Mouse (Mus musculus): ENCODE measurements around the gene Rbm17. TPM values are rescaled to one million over a fixed set of nuclear protein-coding genes. Genes with fewer than 3 reads are reported as not detected.

Rbm17 gene
- polyA plus RNA-seq, 1 experiment from 2014 or later, result 76.9 TPM

GRCm38 (mm10) chr2:11557244-11557643 is 46.7 kb downstream of the Rbm17 start:
- Histone ChIP-seq H3K4me1 (replicated peaks) (peaks cover 18% of the 10 kb centered on the region), H3K36me3 (no peaks in the 10 kb centered on the region), H3K9me3 (replicated peaks) (no peaks in the 10 kb centered on the region), H3K4me3 (replicated peaks) (no peak overlapping the region), H3K9ac (no peak overlapping the region), H3K27me3 (peaks cover 28% of the 10 kb centered on the region), H3K27ac (no peak overlapping the region), H3K4me2 (no peak overlapping the region)
- 52% methylated on average over 3 of the region's 3 CpGs for WGBS (ENCODE audit: insufficient replicate concordance)
- ATAC-seq (ENCODE audit: low read depth), result no peak
- no peak for DNase-seq

GRCm38 (mm10) chr2:11555316-11555715 is 48.6 kb downstream of the Rbm17 start:
- WGBS (ENCODE audit: insufficient replicate concordance), result 66% methylated on average over 6 of the region's 6 CpGs
- no peak overlapping the region for H3K27ac ChIP-seq
- H3K4me2 ChIP-seq, result no peak overlapping the region
- H3K9me3 ChIP-seq (replicated peaks), result no peaks in the 10 kb centered on the region
- H3K9ac ChIP-seq, result no peak overlapping the region
- H3K27me3 ChIP-seq, result peaks cover 30% of the 10 kb centered on the region
- H3K36me3 ChIP-seq, result no peaks in the 10 kb centered on the region
- H3K4me3 ChIP-seq (replicated peaks), result no peak overlapping the region
- peaks cover 20% of the 10 kb centered on the region for H3K4me1 ChIP-seq (replicated peaks)
- no peak for DNase-seq
- no peak for ATAC-seq (ENCODE audit: low read depth)

GRCm38 (mm10) chr2:11553471-11554400 is 50.2 kb downstream of the Rbm17 start, which contains the start of gene Pfkfb3:
Pfkfb3 (minus strand) TSS chr2:11554077.
- Histone ChIP-seq H3K4me2 (peak within 1 kb of the TSS; percentile 78), H3K9me3 (replicated peaks) (no peaks in the 10 kb centered on the region), H3K27ac (peak within 1 kb of the TSS; percentile 43), H3K9ac (peak within 1 kb of the TSS; percentile 67), H3K4me1 (replicated peaks) (peaks cover 20% of the 10 kb centered on the region), H3K36me3 (no peaks in the 10 kb centered on the region), H3K4me3 (replicated peaks) (peak within 1 kb of the TSS; percentile 61), H3K27me3 (peaks cover 30% of the 10 kb centered on the region)
- peak; percentile 16 for DNase-seq
- peak; percentile 74 for ATAC-seq (ENCODE audit: low read depth)
- WGBS (ENCODE audit: insufficient replicate concordance), result 1% methylated on average over 67 of the region's 67 CpGs

- Histone ChIP-seq H3K4me3 (replicated peaks) (peak overlapping the region; percentile 61), H3K27ac (peak overlapping the region; percentile 34), H3K36me3 (no peaks in the 10 kb centered on the region), H3K4me2 (peak overlapping the region; percentile 78), H3K27me3 (peaks cover 30% of the 10 kb centered on the region), H3K4me1 (replicated peaks) (peaks cover 21% of the 10 kb centered on the region), H3K9ac (peak overlapping the region; percentile 67), H3K9me3 (replicated peaks) (no peaks in the 10 kb centered on the region)
- no peak for DNase-seq
- peak; percentile 46; the same call in 1 of the 2 replicates for ATAC-seq (ENCODE audit: low read depth)
- WGBS (ENCODE audit: insufficient replicate concordance), result 2% methylated on average over 15 of the region's 15 CpGs
Measured at GRCm38 (mm10) chr2:11552966-11553451, 50.9 kb downstream of the Rbm17 start.

- Histone ChIP-seq H3K27ac (0 out of 2 replicates have a peak overlapping the region, but pooled peaks have one; percentile 34), H3K4me2 (peak overlapping the region; percentile 78), H3K9me3 (replicated peaks) (no peaks in the 10 kb centered on the region), H3K4me1 (replicated peaks) (peaks cover 23% of the 10 kb centered on the region), H3K36me3 (no peaks in the 10 kb centered on the region), H3K4me3 (replicated peaks) (peak overlapping the region; percentile 61), H3K9ac (peak overlapping the region; percentile 67; the same call in 1 of the 2 replicates), H3K27me3 (peaks cover 30% of the 10 kb centered on the region)
- ATAC-seq (ENCODE audit: low read depth) (no peak), DNase-seq (no peak)
- WGBS (ENCODE audit: insufficient replicate concordance), result 12% methylated on average over 9 of the region's 9 CpGs
Measured at GRCm38 (mm10) chr2:11552297-11552821, 51.6 kb downstream of the Rbm17 start.

GRCm38 (mm10) chr2:11551726-11552125 is 52.2 kb downstream of the Rbm17 start:
- H3K4me1 ChIP-seq (replicated peaks), result peaks cover 23% of the 10 kb centered on the region
- no peak overlapping the region for H3K27ac ChIP-seq
- no peak overlapping the region; the same call in 1 of the 2 replicates for H3K4me2 ChIP-seq
- ATAC-seq (ENCODE audit: low read depth), result no peak
- H3K9ac ChIP-seq, result no peak overlapping the region
- H3K36me3 ChIP-seq, result no peaks in the 10 kb centered on the region
- no peak overlapping the region for H3K4me3 ChIP-seq (replicated peaks)
- H3K9me3 ChIP-seq (replicated peaks), result no peaks in the 10 kb centered on the region
- DNase-seq, result no peak
- H3K27me3 ChIP-seq, result peaks cover 30% of the 10 kb centered on the region
- 27% methylated on average over 1 of the region's 1 CpGs for WGBS (ENCODE audit: insufficient replicate concordance)

GRCm38 (mm10) chr2:11548508-11548907 is 55.4 kb downstream of the Rbm17 start:
- no peaks in the 10 kb centered on the region for H3K36me3 ChIP-seq
- H3K9me3 ChIP-seq (replicated peaks), result no peaks in the 10 kb centered on the region
- peaks cover 15% of the 10 kb centered on the region for H3K27me3 ChIP-seq
- ATAC-seq (ENCODE audit: low read depth) (no peak), DNase-seq (no peak)
- H3K9ac ChIP-seq, result no peak overlapping the region
- H3K4me3 ChIP-seq (replicated peaks), result no peak overlapping the region
- H3K4me2 ChIP-seq, result 0 out of 2 replicates have a peak overlapping the region, but pooled peaks have one; percentile 12
- peak overlapping the region; percentile 39 for H3K27ac ChIP-seq
- 29% methylated on average over 10 of the region's 10 CpGs for WGBS (ENCODE audit: insufficient replicate concordance)
- H3K4me1 ChIP-seq (replicated peaks), result peaks cover 40% of the 10 kb centered on the region

GRCm38 (mm10) chr2:11547609-11548008 is 56.3 kb downstream of the Rbm17 start:
- Histone ChIP-seq H3K4me3 (replicated peaks) (no peak overlapping the region), H3K9me3 (replicated peaks) (no peaks in the 10 kb centered on the region), H3K4me1 (replicated peaks) (peaks cover 31% of the 10 kb centered on the region), H3K36me3 (no peaks in the 10 kb centered on the region), H3K4me2 (no peak overlapping the region), H3K9ac (no peak overlapping the region), H3K27me3 (peaks cover 6% of the 10 kb centered on the region), H3K27ac (no peak overlapping the region)
- ATAC-seq (ENCODE audit: low read depth) (no peak), DNase-seq (no peak)
- WGBS (ENCODE audit: insufficient replicate concordance), result 26% methylated on average over 2 of the region's 2 CpGs

- Histone ChIP-seq H3K27me3 (no peaks in the 10 kb centered on the region), H3K9me3 (replicated peaks) (no peaks in the 10 kb centered on the region), H3K9ac (no peak overlapping the region), H3K4me3 (replicated peaks) (no peak overlapping the region), H3K27ac (no peak overlapping the region), H3K36me3 (no peaks in the 10 kb centered on the region), H3K4me2 (no peak overlapping the region), H3K4me1 (replicated peaks) (peaks cover 25% of the 10 kb centered on the region)
- ATAC-seq (ENCODE audit: low read depth), result no peak
- WGBS (ENCODE audit: insufficient replicate concordance), result 67% methylated on average over 8 of the region's 8 CpGs
- no peak for DNase-seq
Measured at GRCm38 (mm10) chr2:11546091-11546490, 57.9 kb downstream of the Rbm17 start.

- Histone ChIP-seq H3K4me1 (replicated peaks) (peaks cover 25% of the 10 kb centered on the region), H3K36me3 (no peaks in the 10 kb centered on the region), H3K9ac (no peak overlapping the region), H3K4me2 (no peak overlapping the region), H3K4me3 (replicated peaks) (no peak overlapping the region), H3K27ac (no peak overlapping the region), H3K9me3 (replicated peaks) (no peaks in the 10 kb centered on the region), H3K27me3 (no peaks in the 10 kb centered on the region)
- DNase-seq (no peak), ATAC-seq (ENCODE audit: low read depth) (peak; percentile 62)
- WGBS (ENCODE audit: insufficient replicate concordance), result 9% methylated on average over 1 of the region's 1 CpGs
Measured at GRCm38 (mm10) chr2:11545380-11545779, 58.6 kb downstream of the Rbm17 start.

- Histone ChIP-seq H3K27ac (peak overlapping the region; percentile 39; the same call in 1 of the 2 replicates), H3K36me3 (no peaks in the 10 kb centered on the region), H3K9ac (no peak overlapping the region), H3K27me3 (no peaks in the 10 kb centered on the region), H3K4me2 (no peak overlapping the region), H3K4me1 (replicated peaks) (peaks cover 25% of the 10 kb centered on the region), H3K4me3 (replicated peaks) (no peak overlapping the region), H3K9me3 (replicated peaks) (no peaks in the 10 kb centered on the region)
- ATAC-seq (ENCODE audit: low read depth) (no peak), DNase-seq (no peak)
- WGBS (ENCODE audit: insufficient replicate concordance), result 15% methylated on average over 5 of the region's 5 CpGs
Measured at GRCm38 (mm10) chr2:11544342-11544741, 59.6 kb downstream of the Rbm17 start.
